Mouse (Mus musculus): ENCODE measurements around the gene Myo1e.

DNA sequence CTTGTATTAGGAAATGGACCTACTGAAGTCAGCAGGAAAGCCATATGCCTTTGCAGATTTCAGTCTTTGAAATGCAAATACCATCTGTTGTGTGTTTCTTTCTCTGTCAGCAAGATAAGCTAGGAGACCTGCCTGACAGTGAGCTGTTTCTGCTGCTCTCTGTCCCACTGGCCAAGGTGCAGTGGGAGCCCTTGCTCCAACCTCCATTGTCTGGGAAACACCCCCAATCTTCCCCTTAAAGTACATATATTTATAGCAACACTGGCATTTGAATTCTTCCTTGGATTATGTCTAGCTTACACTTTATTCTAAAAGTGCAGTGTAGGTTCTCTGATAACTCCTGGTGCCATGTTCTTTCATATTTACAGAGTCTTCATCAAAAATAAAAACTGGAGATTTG lies 131.7 kb downstream of the Myo1e start:
- TF ChIP-seq CTCF (IDR thresholded peaks at IDR 0.05; ENCODE audit: low read depth) (no peak), EP300 (IDR thresholded peaks at IDR 0.05; ENCODE audit: low read depth) (no peak)
